Mouse (Mus musculus) midbrain, embryonic 16.5 days (tissue): ENCODE results near the gene Cldn34b1. TPM values are rescaled to one million over a fixed set of nuclear protein-coding genes. Genes with fewer than 3 reads are reported as not detected.
"Not testable (repeated sequence)": the region's sequence is repeated elsewhere in the genome, so short reads cannot be mapped to it uniquely, and the experiment has no call there.

Experiments used
- ATAC-seq: fragments of 200-750 bp; cut with Nextera tagmentation; 2 replicates; pipeline ENCODE4 v1.8.0; 2017; ENCODE audit warnings: moderate TSS enrichment
- H3K27ac ChIP-seq: fragments of 300-500 bp; sonication (generic); 2 replicates; pipeline ENCODE4 v1.5.1; 2014; ENCODE audit warnings: mild to moderate bottlenecking, low read length, mixed read lengths
- H3K27me3 ChIP-seq: fragments of 300-500 bp; sonication (generic); 2 replicates; pipeline ENCODE4 v1.6.1; 2014; ENCODE audit warnings: low read depth, low read length, mixed read lengths; ENCODE audit not compliant: control insufficient read depth, insufficient read depth
- H3K36me3 ChIP-seq: fragments of 300-500 bp; sonication (generic); 2 replicates; pipeline ENCODE4 v1.6.1; 2014; ENCODE audit warnings: mild to moderate bottlenecking, low read length, moderate library complexity, mixed read lengths; ENCODE audit not compliant: control insufficient read depth, insufficient read depth
- H3K4me1 ChIP-seq: fragments of 300-500 bp; sonication (generic); 2 replicates; pipeline ENCODE4 v1.6.1; 2014; ENCODE audit warnings: mild to moderate bottlenecking, low read length, mixed read lengths; ENCODE audit not compliant: control insufficient read depth, insufficient read depth
- H3K4me2 ChIP-seq: fragments of 300-500 bp; sonication (generic); 2 replicates; pipeline ENCODE4 v1.6.1; 2014; ENCODE audit warnings: mild to moderate bottlenecking, low read length, mixed read lengths
- H3K4me3 ChIP-seq: fragments of 300-500 bp; sonication (generic); 2 replicates; pipeline ENCODE4 v1.5.1; 2014; ENCODE audit warnings: low read depth, mild to moderate bottlenecking, low read length, moderate library complexity, mixed read lengths
- H3K9ac ChIP-seq: fragments of 300-500 bp; sonication (generic); 2 replicates; pipeline ENCODE4 v1.6.1; 2014; ENCODE audit warnings: low read depth, low read length, mixed read lengths
- H3K9me3 ChIP-seq: fragments of 300-500 bp; sonication (generic); replicated peaks from 2 replicates; pipeline ENCODE4 v1.6.1; 2014; ENCODE audit warnings: mild to moderate bottlenecking, low read length, mixed read lengths; ENCODE audit not compliant: control insufficient read depth, poor library complexity, severe bottlenecking
- WGBS: fragments of 180-500 bp; shearing (Covaris S2); extraction: QIAGEN DNeasy Blood & Tissue Kit; methylation state at CpG from one replicate; pipeline ENCODE4 v1.1.7; 2014; 5-methylcytosine and 5-hydroxymethylcytosine counted together
- polyA plus RNA-seq: library from polyadenylated mRNA; unstranded; fragments of >200 nt; fragmentation: Nextera tagmentation; extraction: Ambion mirVana; gene quantifications from 2 replicates; pipeline ENCODE4 v1.2.1, GENCODE M21; 2015

Cldn34b1 gene
- polyA plus RNA-seq: not detected in 2 replicates

GRCm38 (mm10) chrX:154890167-154890566 is at the start of gene Cldn34b1:
Cldn34b1 (minus strand) TSS chrX:154890267.
- not testable (repeated sequence) for H3K4me3 ChIP-seq

GRCm38 (mm10) chrX:154935887-154936286 is 45.8 kb upstream of the Cldn34b1 start, which contains the start of gene Magea6:
Magea6 (minus strand) TSS chrX:154935987.
- not testable (repeated sequence) for H3K9me3 ChIP-seq, H3K4me2 ChIP-seq, H3K9ac ChIP-seq, ATAC-seq, H3K4me3 ChIP-seq, H3K36me3 ChIP-seq, H3K27ac ChIP-seq, H3K27me3 ChIP-seq, H3K4me1 ChIP-seq
- 71% methylated on average over 1 of the region's 1 CpGs for WGBS

More at GRCm38 (mm10) chrX:154890167-154890566, at the start of gene Cldn34b1:
- not testable (repeated sequence) for H3K36me3 ChIP-seq, H3K27me3 ChIP-seq, H3K27ac ChIP-seq, H3K9me3 ChIP-seq, H3K4me2 ChIP-seq, H3K4me1 ChIP-seq, ATAC-seq, H3K9ac ChIP-seq
- 89% methylated on average over 3 of the region's 3 CpGs for WGBS

Other genes starting within 250 kb of the Cldn34b1 start
- gene Magea6, start 45.7 kb upstream of the Cldn34b1 start, polyA plus RNA-seq: not detected in 2 replicates
- gene Magea3, start 59.2 kb upstream of the Cldn34b1 start, polyA plus RNA-seq: not detected in 2 replicates
- gene Magea8, start 105.6 kb upstream of the Cldn34b1 start, polyA plus RNA-seq: not detected in 2 replicates
- gene Magea5, start 172.9 kb upstream of the Cldn34b1 start, polyA plus RNA-seq: not detected in 2 replicates
- gene Magea1, start 199.5 kb upstream of the Cldn34b1 start, polyA plus RNA-seq: not detected in 2 replicates
- not detected in 2 replicates for gene Magea2, start 203.4 kb upstream of the Cldn34b1 start, polyA plus RNA-seq
- gene Cldn34b2, start 238.1 kb upstream of the Cldn34b1 start, polyA plus RNA-seq: not detected in 2 replicates